Mouse (Mus musculus) G1E (cell line): ENCODE data around the gene Syne2. TPM values are rescaled to one million over a fixed set of nuclear protein-coding genes. Genes with fewer than 3 reads are reported as not detected.

Experiments
- ATAC-seq: 2 replicates; pipeline ENCODE4 v1.8.0; 2016; ENCODE audit warnings: mild to moderate bottlenecking; ENCODE audit not compliant: insufficient number of reproducible peaks, poor library complexity, low FRiP score, severe bottlenecking; ENCODE audit errors: extremely low read depth
- DNase-seq: peaks from one replicate; pipeline ENCODE4 v3.0.0; 2012; ENCODE audit warnings: low spot score
- H3K27me3 ChIP-seq: 2 replicates; pipeline ENCODE4 v1.6.1; 2012; ENCODE audit warnings: mild to moderate bottlenecking, low read length, inconsistent platforms; ENCODE audit not compliant: insufficient read depth
- H3K36me3 ChIP-seq: replicated peaks from 2 replicates; pipeline ENCODE3; 2012; ENCODE audit warnings: mild to moderate bottlenecking, inconsistent platforms
- H3K4me1 ChIP-seq: 2 replicates; pipeline ENCODE4 v1.6.1; 2012; ENCODE audit warnings: low read depth, low read length, inconsistent platforms, mixed read lengths; ENCODE audit not compliant: insufficient read depth
- H3K4me3 ChIP-seq: 2 replicates; pipeline ENCODE4 v1.5.1; 2012; ENCODE audit warnings: low read depth, mild to moderate bottlenecking, inconsistent platforms, low read length, moderate library complexity, mixed read lengths
- H3K9me3 ChIP-seq: replicated peaks from 2 replicates; pipeline ENCODE4 v1.6.1; 2012; ENCODE audit warnings: inconsistent platforms
- CTCF ChIP-seq: IDR thresholded peaks from 2 replicates; pipeline ENCODE4 v1.5.1; 2012; ENCODE audit warnings: low read depth, low read length, inconsistent platforms, mixed read lengths
- GATA1 ChIP-seq: IDR thresholded peaks from 2 replicates; pipeline ENCODE4 v1.6.1; 2012; ENCODE audit warnings: borderline replicate concordance, low read length, inconsistent platforms, mixed read lengths
- GATA2 ChIP-seq: IDR thresholded peaks from 2 replicates; pipeline ENCODE4 v1.6.1; 2012; ENCODE audit warnings: low read depth, low read length, inconsistent platforms, borderline replicate concordance
- POLR2AphosphoS5 ChIP-seq: IDR thresholded peaks from 2 replicates; pipeline ENCODE4 v1.6.1; 2012; ENCODE audit warnings: low read depth, low read length, inconsistent platforms; ENCODE audit not compliant: insufficient replicate concordance
- TAL1 ChIP-seq: conservative IDR thresholded peaks from 2 replicates; pipeline ENCODE4 v1.6.1; 2012; ENCODE audit warnings: low read depth, low read length, inconsistent platforms, mixed read lengths
- polyA plus RNA-seq: library from polyadenylated mRNA; stranded (reverse); fragments of >175 nt; gene quantifications from 2 replicates; pipeline ENCODE4 v1.2.3, GENCODE M21; 2012
- total RNA-seq, 2 experiments: library from RNA; stranded (forward) in 1 of 2; stranded (reverse) in 1 of 2; fragments of 200-1000 nt in 1 of 2; fragments of >200 nt in 1 of 2; fragmentation: Nextera tagmentation in 1 of 2; gene quantifications; 2 replicates each; pipeline ENCODE4 v1.2.3; 2014 to 2017

Syne2 gene
- total and polyA plus RNA-seq, 3 experiments: 0.82 TPM; not detected in 2

- Histone ChIP-seq H3K27me3 (peaks cover 6% of the 10 kb centered on the region; the same call in 1 of the 2 replicates), H3K4me1 (no peaks in the 10 kb centered on the region), H3K36me3 (no peaks in the 10 kb centered on the region), H3K9me3 (no peaks in the 10 kb centered on the region), H3K4me3 (no peak overlapping the region)
- ATAC-seq (no peak), DNase-seq (no peak)
- TF ChIP-seq TAL1 (no peak), CTCF (no peak), POLR2AphosphoS5 (no peak), GATA1 (no peak), GATA2 (no peak)
Observed at GRCm38 (mm10) chr12:75837462-75837861, 19.5 kb downstream of the Syne2 start.

- no peak for ATAC-seq
Observed at GRCm38 (mm10) chr12:75839083-75839736, 21.3 kb downstream of the Syne2 start.

GRCm38 (mm10) chr12:75841183-75841582 is 23.2 kb downstream of the Syne2 start:
- Histone ChIP-seq H3K4me1 (no peaks in the 10 kb centered on the region), H3K4me3 (no peak overlapping the region), H3K9me3 (no peaks in the 10 kb centered on the region), H3K36me3 (no peaks in the 10 kb centered on the region), H3K27me3 (peaks cover 12% of the 10 kb centered on the region; the same call in 1 of the 2 replicates)
- TF ChIP-seq CTCF (no peak), POLR2AphosphoS5 (no peak), GATA1 (no peak), TAL1 (no peak), GATA2 (no peak)
- ATAC-seq (no peak), DNase-seq (no peak)

More at GRCm38 (mm10) chr12:75839083-75839736, 21.3 kb downstream of the Syne2 start:
- no peak for DNase-seq
- Histone ChIP-seq H3K36me3 (no peaks in the 10 kb centered on the region), H3K27me3 (peaks cover 8% of the 10 kb centered on the region; the same call in 1 of the 2 replicates), H3K4me3 (no peak overlapping the region), H3K9me3 (no peaks in the 10 kb centered on the region), H3K4me1 (no peaks in the 10 kb centered on the region)
- TF ChIP-seq GATA1: no peak
- no peak for TF ChIP-seq TAL1
- no peak for TF ChIP-seq CTCF

GRCm38 (mm10) chr12:75844311-75844710 is 26.4 kb downstream of the Syne2 start:
- Histone ChIP-seq H3K27me3 (peaks cover 21% of the 10 kb centered on the region; the same call in 1 of the 2 replicates), H3K4me1 (no peaks in the 10 kb centered on the region), H3K4me3 (no peak overlapping the region), H3K9me3 (no peaks in the 10 kb centered on the region), H3K36me3 (no peaks in the 10 kb centered on the region)
- no peak for DNase-seq
- no peak for TF ChIP-seq POLR2AphosphoS5
- no peak for TF ChIP-seq GATA2
- no peak for TF ChIP-seq GATA1
- TF ChIP-seq TAL1: no peak
- TF ChIP-seq CTCF: no peak
- no peak for ATAC-seq

- H3K27me3 ChIP-seq: peaks cover 18% of the 10 kb centered on the region; the same call in 1 of the 2 replicates
- no peaks in the 10 kb centered on the region for H3K36me3 ChIP-seq
- H3K4me3 ChIP-seq: no peak overlapping the region
- no peaks in the 10 kb centered on the region for H3K9me3 ChIP-seq
- no peaks in the 10 kb centered on the region for H3K4me1 ChIP-seq
- no peak for DNase-seq
- TF ChIP-seq GATA1 (no peak), TAL1 (no peak), GATA2 (no peak), POLR2AphosphoS5 (no peak), CTCF (no peak)
- ATAC-seq: no peak
Observed at GRCm38 (mm10) chr12:75845070-75845469, 27.1 kb downstream of the Syne2 start.

GRCm38 (mm10) chr12:75846513-75846912 is 28.6 kb downstream of the Syne2 start:
- TF ChIP-seq POLR2AphosphoS5 (no peak), CTCF (no peak), TAL1 (no peak), GATA1 (no peak), GATA2 (no peak)
- H3K36me3 ChIP-seq: no peaks in the 10 kb centered on the region
- no peak overlapping the region for H3K4me3 ChIP-seq
- peaks cover 15% of the 10 kb centered on the region; the same call in 1 of the 2 replicates for H3K27me3 ChIP-seq
- H3K4me1 ChIP-seq: no peaks in the 10 kb centered on the region
- DNase-seq (no peak), ATAC-seq (no peak)
- no peaks in the 10 kb centered on the region for H3K9me3 ChIP-seq

GRCm38 (mm10) chr12:75850205-75850604 is 32.3 kb downstream of the Syne2 start:
- DNase-seq (no peak), ATAC-seq (no peak)
- Histone ChIP-seq H3K36me3 (no peaks in the 10 kb centered on the region), H3K4me1 (peaks cover 10% of the 10 kb centered on the region), H3K27me3 (peaks cover 17% of the 10 kb centered on the region), H3K9me3 (no peaks in the 10 kb centered on the region), H3K4me3 (no peak overlapping the region)
- TF ChIP-seq GATA1 (no peak), POLR2AphosphoS5 (no peak), TAL1 (no peak), GATA2 (no peak), CTCF (no peak)
